Mouse (Mus musculus) hindbrain, embryonic 15.5 days (tissue): ENCODE data around the gene Sapcd1. TPM values are rescaled to one million over a fixed set of nuclear protein-coding genes. Genes with fewer than 3 reads are reported as not detected.
A peak's percentile ranks its signal among the peaks of the same experiment; 100 is the strongest.

Source experiments
- ATAC-seq: fragments of 200-750 bp; cut with Nextera tagmentation; 2 replicates; pipeline ENCODE4 v1.8.0; 2017; ENCODE audit warnings: low read depth, moderate number of reproducible peaks, moderate TSS enrichment; ENCODE audit not compliant: low FRiP score
- H3K27ac ChIP-seq: fragments of 300-500 bp; sonication (generic); replicated peaks from 2 replicates; pipeline ENCODE4 v1.5.1; 2015; ENCODE audit warnings: mild to moderate bottlenecking, inconsistent platforms
- H3K27me3 ChIP-seq: fragments of 300-500 bp; sonication (generic); 2 replicates; pipeline ENCODE4 v1.6.1; 2015; ENCODE audit warnings: control low read depth, inconsistent platforms
- H3K36me3 ChIP-seq: fragments of 300-500 bp; sonication (generic); 2 replicates; pipeline ENCODE4 v1.6.1; 2015; ENCODE audit warnings: control low read depth, inconsistent platforms
- H3K4me1 ChIP-seq: fragments of 300-500 bp; sonication (generic); replicated peaks from 2 replicates; pipeline ENCODE4 v1.6.1; 2015; ENCODE audit warnings: control low read depth, inconsistent platforms
- H3K4me2 ChIP-seq: fragments of 300-500 bp; sonication (generic); 2 replicates; pipeline ENCODE4 v1.6.1; 2015; ENCODE audit warnings: moderate library complexity, mild to moderate bottlenecking, inconsistent platforms
- H3K4me3 ChIP-seq: fragments of 300-500 bp; sonication (generic); 2 replicates; pipeline ENCODE4 v1.5.1; 2015; ENCODE audit warnings: mild to moderate bottlenecking, inconsistent platforms
- H3K9ac ChIP-seq: fragments of 300-500 bp; sonication (generic); 2 replicates; pipeline ENCODE4 v1.6.1; 2015; ENCODE audit warnings: inconsistent platforms
- H3K9me3 ChIP-seq: fragments of 300-500 bp; sonication (generic); 2 replicates; pipeline ENCODE4 v1.6.1; 2016; ENCODE audit warnings: control low read depth, inconsistent platforms
- WGBS: fragments of 180-500 bp; shearing (Covaris S2); methylation state at CpG from one replicate; pipeline ENCODE4 v1.1.7; 2015; 5-methylcytosine and 5-hydroxymethylcytosine counted together
- polyA plus RNA-seq: library from polyadenylated mRNA; unstranded; fragments of >200 nt; fragmentation: Nextera tagmentation; extraction: Ambion mirVana; gene quantifications from 2 replicates; pipeline ENCODE4 v1.2.1, GENCODE M21; 2015

Sapcd1 gene
- 1.6 and 2.3 TPM in 2 replicates for polyA plus RNA-seq

DNA sequence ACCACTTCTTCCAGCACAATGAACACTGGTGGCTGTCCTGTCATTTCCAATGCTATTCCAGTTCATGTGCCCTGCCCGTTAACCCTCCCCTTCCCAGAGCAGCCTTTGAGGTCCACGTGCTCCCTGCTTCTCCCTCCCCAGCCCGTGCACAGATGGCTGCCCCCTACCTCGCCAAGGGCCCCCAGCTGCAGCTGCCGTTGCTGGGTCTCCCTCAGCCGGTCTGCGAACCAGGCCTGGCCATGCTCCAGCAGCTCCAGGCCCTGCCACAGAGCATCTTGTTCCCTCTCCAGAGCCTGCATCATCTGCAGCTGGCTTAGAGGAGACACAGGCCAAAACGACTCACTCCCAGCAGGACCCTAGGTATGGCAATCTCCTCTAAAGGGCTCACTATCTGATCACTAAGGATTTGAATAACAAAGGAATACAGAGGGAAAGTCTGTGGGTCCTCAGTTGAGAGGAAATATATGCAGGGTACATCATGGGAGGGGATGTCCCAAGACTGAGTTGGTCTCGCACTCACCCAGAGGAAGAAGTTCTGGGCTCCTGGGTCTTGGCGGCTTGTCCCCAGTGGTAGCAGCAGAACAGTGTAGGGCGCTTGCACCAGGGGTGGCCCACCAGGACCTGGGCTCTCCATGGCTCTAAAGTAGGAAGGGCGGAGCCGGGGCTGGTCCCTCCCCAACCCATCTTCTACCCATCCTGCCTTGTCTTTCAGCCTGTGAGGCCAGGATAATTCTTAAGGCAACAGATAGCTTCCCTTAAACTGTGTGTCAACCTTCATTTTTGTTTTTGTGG lies at the start of gene Sapcd1:
Sapcd1 (minus strand) TSS at position 740 of the 792 bp plus-strand sequence.
- H3K27ac ChIP-seq = peak within 1 kb of the TSS; percentile 42
- 30% methylated on average over 13 of the region's 13 CpGs for WGBS
- no peak within 1 kb of the TSS for H3K4me2 ChIP-seq

DNA sequence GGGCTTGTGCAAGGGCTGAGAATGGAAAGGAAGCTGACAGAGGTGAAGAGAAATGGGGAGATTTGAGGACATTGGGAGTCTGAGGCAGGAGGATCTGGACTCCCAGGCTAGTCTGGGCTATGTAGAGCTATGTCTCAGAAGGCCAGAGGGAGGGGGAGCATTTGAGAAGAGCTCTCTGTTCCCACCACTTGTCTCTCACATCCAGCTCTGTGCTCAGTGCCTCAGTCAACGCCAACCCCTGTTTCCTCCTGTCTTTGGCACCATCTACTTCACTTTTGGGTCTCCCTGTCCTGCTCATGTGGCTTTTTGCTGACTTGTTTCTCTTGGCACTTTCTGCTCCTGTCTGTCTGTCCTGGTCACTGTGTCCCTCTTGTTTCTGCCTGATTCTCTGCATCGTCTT lies 49.5 kb upstream of the Sapcd1 start:
- Histone ChIP-seq H3K36me3 (no peaks in the 10 kb centered on the region), H3K4me1 (peaks cover 8% of the 10 kb centered on the region; the same call in 1 of the 2 replicates), H3K27ac (no peak overlapping the region), H3K9ac (no peak overlapping the region), H3K4me2 (peak overlapping the region; percentile 49), H3K4me3 (peak overlapping the region; percentile 20; the same call in 1 of the 2 replicates), H3K9me3 (no peaks in the 10 kb centered on the region), H3K27me3 (no peaks in the 10 kb centered on the region)
- 27% methylated on average over 2 of the region's 2 CpGs for WGBS
- 0 out of 2 replicates have a peak, but pooled peaks have one; percentile 27 for ATAC-seq

More for the DNA sequence above, at the start of gene Sapcd1:
- Histone ChIP-seq H3K4me3 (no peak within 1 kb of the TSS), H3K9ac (no peak within 1 kb of the TSS), H3K4me1 (peaks cover 10% of the 10 kb centered on the region), H3K36me3 (no peaks in the 10 kb centered on the region), H3K9me3 (no peaks in the 10 kb centered on the region), H3K27me3 (no peaks in the 10 kb centered on the region)
- peak; percentile 45; the same call in 1 of the 2 replicates for ATAC-seq

GRCm38 (mm10) chr17:35076507-35077176 lies 48.8 kb upstream of the Sapcd1 start, which contains the start of gene Ly6g6e:
Gene Ly6g6e, plus strand, starts transcription at chr17:35076902.
- peak within 1 kb of the TSS; percentile 49 for H3K4me2 ChIP-seq
- H3K27ac ChIP-seq = no peak within 1 kb of the TSS
- peak within 1 kb of the TSS; percentile 20 for H3K4me3 ChIP-seq
- H3K36me3 ChIP-seq = no peaks in the 10 kb centered on the region
- H3K27me3 ChIP-seq = no peaks in the 10 kb centered on the region
- H3K9me3 ChIP-seq = no peaks in the 10 kb centered on the region
- WGBS = 35% methylated on average over 10 of the region's 10 CpGs
- peak within 1 kb of the TSS; percentile 10; the same call in 1 of the 2 replicates for H3K9ac ChIP-seq
- H3K4me1 ChIP-seq = peaks cover 8% of the 10 kb centered on the region; the same call in 1 of the 2 replicates
- ATAC-seq = no peak

GRCm38 (mm10) chr17:35074097-35074496 lies 46.3 kb upstream of the Sapcd1 start:
- ATAC-seq = no peak
- 57% methylated on average over 17 of the region's 17 CpGs for WGBS

GRCm38 (mm10) chr17:35071454-35071853 lies 43.6 kb upstream of the Sapcd1 start:
- Histone ChIP-seq H3K9ac (no peak overlapping the region), H3K27ac (no peak overlapping the region), H3K27me3 (peaks cover 7% of the 10 kb centered on the region; the same call in 1 of the 2 replicates), H3K4me3 (no peak overlapping the region), H3K4me2 (no peak overlapping the region), H3K4me1 (no peaks in the 10 kb centered on the region), H3K36me3 (no peaks in the 10 kb centered on the region), H3K9me3 (no peaks in the 10 kb centered on the region)
- ATAC-seq = no peak
- WGBS = 81% methylated on average over 9 of the region's 9 CpGs

More at GRCm38 (mm10) chr17:35074097-35074496, 46.3 kb upstream of the Sapcd1 start:
- H3K4me2 ChIP-seq = no peak overlapping the region
- H3K27ac ChIP-seq = no peak overlapping the region
- no peaks in the 10 kb centered on the region for H3K27me3 ChIP-seq
- H3K9ac ChIP-seq = no peak overlapping the region
- H3K4me1 ChIP-seq = peaks cover 8% of the 10 kb centered on the region; the same call in 1 of the 2 replicates
- H3K36me3 ChIP-seq = no peaks in the 10 kb centered on the region
- no peak overlapping the region for H3K4me3 ChIP-seq
- no peaks in the 10 kb centered on the region for H3K9me3 ChIP-seq

- peaks cover under 1% of the 10 kb centered on the region for H3K4me1 ChIP-seq
- no peaks in the 10 kb centered on the region for H3K9me3 ChIP-seq
- no peak overlapping the region for H3K4me3 ChIP-seq
- no peak overlapping the region for H3K27ac ChIP-seq
- no peak for ATAC-seq
- H3K36me3 ChIP-seq = no peaks in the 10 kb centered on the region
- H3K4me2 ChIP-seq = no peak overlapping the region
- 60% methylated on average over 6 of the region's 6 CpGs for WGBS
- H3K9ac ChIP-seq = no peak overlapping the region
- H3K27me3 ChIP-seq = peaks cover 13% of the 10 kb centered on the region
These were observed 42.9 kb upstream of the Sapcd1 start for GRCm38 (mm10) chr17:35070556-35071229.

GRCm38 (mm10) chr17:35068213-35068914 lies 40.5 kb upstream of the Sapcd1 start:
- H3K9me3 ChIP-seq = no peaks in the 10 kb centered on the region
- ATAC-seq = no peak
- H3K4me1 ChIP-seq = peaks cover 11% of the 10 kb centered on the region
- no peak overlapping the region for H3K9ac ChIP-seq
- H3K27me3 ChIP-seq = peaks cover 31% of the 10 kb centered on the region
- no peak overlapping the region for H3K27ac ChIP-seq
- H3K4me3 ChIP-seq = no peak overlapping the region
- no peaks in the 10 kb centered on the region for H3K36me3 ChIP-seq
- no peak overlapping the region for H3K4me2 ChIP-seq
- WGBS = 88% methylated on average over 17 of the region's 17 CpGs

DNA sequence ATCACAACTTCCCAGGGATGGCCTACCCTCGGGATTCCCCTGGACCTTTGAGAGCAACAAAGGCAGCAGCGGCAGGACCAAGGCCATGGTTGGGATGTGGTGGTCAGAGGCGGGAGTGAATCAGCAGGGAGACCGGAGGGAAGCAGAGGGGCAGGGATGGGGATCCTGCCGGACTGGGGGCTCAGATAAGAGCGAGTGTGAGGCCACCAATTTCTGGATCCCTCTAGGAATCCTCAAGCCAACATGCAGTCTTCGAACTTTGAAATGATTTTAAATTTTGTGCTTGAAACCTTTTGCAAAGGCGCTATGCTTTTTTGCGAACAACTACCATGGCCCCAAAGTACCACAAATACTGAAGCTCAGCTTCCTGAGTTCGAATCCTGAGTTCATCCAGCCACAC lies 38.3 kb upstream of the Sapcd1 start, which contains the start of gene Mpig6b:
Mpig6b (minus strand) TSS at position 101 of the 400 bp plus-strand sequence.
- Histone ChIP-seq H3K9ac (0 out of 2 replicates have a peak within 1 kb of the TSS, but pooled peaks have one; percentile 22), H3K27me3 (peaks cover 34% of the 10 kb centered on the region), H3K36me3 (peaks cover 5% of the 10 kb centered on the region; the same call in 1 of the 2 replicates), H3K27ac (no peak within 1 kb of the TSS), H3K4me1 (peaks cover 17% of the 10 kb centered on the region), H3K4me2 (peak within 1 kb of the TSS; percentile 55), H3K9me3 (no peaks in the 10 kb centered on the region), H3K4me3 (peak within 1 kb of the TSS; percentile 26)
- WGBS = 47% methylated on average over 10 of the region's 10 CpGs
- ATAC-seq = no peak

DNA sequence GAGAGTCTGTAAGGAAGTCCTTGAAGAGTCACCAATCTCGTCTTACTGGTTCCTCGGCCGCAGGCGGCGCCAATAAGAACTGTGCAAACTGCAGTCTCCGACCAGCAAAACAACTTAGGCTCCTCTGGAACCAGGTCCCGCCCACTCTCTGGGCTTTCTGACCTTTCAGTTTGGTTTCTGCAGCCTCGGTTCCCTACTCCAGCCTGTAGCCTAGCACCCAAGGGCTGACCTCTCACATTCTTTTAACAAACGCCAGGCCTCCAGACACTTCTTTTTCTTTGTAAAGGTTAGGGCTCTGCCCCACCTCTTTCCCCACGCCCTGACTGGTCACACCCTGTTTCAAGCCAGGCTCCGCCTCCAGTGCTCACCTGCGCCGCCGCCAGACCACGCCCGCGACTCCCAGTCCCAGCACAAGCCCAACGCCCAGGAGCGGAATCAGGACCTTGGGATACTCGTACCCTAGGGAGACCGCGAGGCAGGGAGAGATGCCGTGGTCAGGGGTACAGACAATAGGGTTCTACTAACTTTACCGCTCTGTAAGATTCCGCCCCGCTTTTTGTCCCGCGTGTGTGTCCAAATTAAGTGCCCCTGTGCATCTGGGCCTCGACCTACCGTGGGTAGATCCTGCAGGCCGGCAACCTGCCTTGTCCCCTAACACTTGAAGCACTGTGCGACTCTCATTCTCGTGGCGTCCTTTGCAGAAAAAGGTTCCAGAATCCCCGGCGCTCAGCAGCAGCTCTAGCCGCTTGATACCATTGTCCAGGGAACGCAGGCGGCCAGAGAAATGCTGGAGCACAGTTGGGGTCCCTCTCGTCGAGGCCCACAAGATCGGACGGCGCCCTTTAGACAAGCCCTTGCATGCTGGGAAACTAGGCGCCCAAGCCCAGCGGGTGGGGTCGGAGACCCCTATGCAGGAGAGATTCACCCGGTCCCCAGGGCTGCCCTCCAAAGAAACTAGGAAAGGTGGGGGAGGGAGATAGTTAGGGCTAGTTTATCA lies 37.4 kb upstream of the Sapcd1 start, which contains the start of gene Ly6g6c:
Ly6g6c (plus strand) TSS at position 438 of the 997 bp plus-strand sequence.
- H3K4me2 ChIP-seq = peak within 1 kb of the TSS; percentile 55
- H3K27ac ChIP-seq = no peak within 1 kb of the TSS
- H3K36me3 ChIP-seq = peaks cover 8% of the 10 kb centered on the region; the same call in 1 of the 2 replicates
- ATAC-seq = no peak
- WGBS = 2% methylated on average over 48 of the region's 48 CpGs
- H3K9me3 ChIP-seq = no peaks in the 10 kb centered on the region
- H3K4me3 ChIP-seq = peak within 1 kb of the TSS; percentile 26
- 0 out of 2 replicates have a peak within 1 kb of the TSS, but pooled peaks have one; percentile 22 for H3K9ac ChIP-seq
- H3K4me1 ChIP-seq = peaks cover 26% of the 10 kb centered on the region
- peaks cover 34% of the 10 kb centered on the region for H3K27me3 ChIP-seq

DNA sequence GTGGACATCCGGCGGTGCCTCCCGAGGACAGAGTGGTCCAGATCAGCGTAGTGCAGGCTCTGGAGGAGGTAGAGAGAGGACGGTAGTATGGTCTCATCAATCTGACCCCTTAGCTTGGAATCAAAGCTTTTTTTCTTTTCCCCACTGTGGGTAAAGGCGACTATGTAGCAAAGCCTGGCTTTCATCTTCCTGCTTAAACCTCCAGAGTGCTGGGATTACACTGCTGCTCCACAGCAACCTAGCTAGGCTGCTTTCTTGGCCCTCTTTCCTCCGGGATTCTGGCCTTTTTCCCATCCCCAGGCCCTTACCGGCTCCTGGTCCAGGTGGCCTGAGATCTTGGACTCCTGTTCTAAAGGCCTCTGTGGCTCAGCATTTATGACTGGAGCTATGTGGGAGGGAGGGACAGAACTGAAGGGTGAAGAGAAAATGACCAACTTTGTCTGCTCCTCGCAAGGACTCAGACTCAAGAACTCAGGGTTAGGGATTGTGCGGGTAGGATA lies 36.6 kb upstream of the Sapcd1 start:
- Histone ChIP-seq H3K4me3 (no peak overlapping the region), H3K27me3 (peaks cover 34% of the 10 kb centered on the region), H3K9me3 (no peaks in the 10 kb centered on the region), H3K9ac (no peak overlapping the region), H3K4me1 (peaks cover 33% of the 10 kb centered on the region), H3K36me3 (peaks cover 8% of the 10 kb centered on the region; the same call in 1 of the 2 replicates), H3K4me2 (peak overlapping the region; percentile 55; the same call in 1 of the 2 replicates), H3K27ac (no peak overlapping the region)
- ATAC-seq = no peak
- 37% methylated on average over 10 of the region's 10 CpGs for WGBS
